Mouse (Mus musculus): ENCODE measurements around the gene Chchd10. TPM values are rescaled to one million over a fixed set of nuclear protein-coding genes. Genes with fewer than 3 reads are reported as not detected.
A peak's percentile ranks its signal among the peaks of the same experiment; 100 is the strongest.
"Not testable (repeated sequence)": the region's sequence is repeated elsewhere in the genome, so short reads cannot be mapped to it uniquely, and the experiment has no call there.

The Chchd10 gene
- 1,000 to 10,000 TPM; 1,157 to 1,242 TPM for total RNA-seq (2021)

DNA sequence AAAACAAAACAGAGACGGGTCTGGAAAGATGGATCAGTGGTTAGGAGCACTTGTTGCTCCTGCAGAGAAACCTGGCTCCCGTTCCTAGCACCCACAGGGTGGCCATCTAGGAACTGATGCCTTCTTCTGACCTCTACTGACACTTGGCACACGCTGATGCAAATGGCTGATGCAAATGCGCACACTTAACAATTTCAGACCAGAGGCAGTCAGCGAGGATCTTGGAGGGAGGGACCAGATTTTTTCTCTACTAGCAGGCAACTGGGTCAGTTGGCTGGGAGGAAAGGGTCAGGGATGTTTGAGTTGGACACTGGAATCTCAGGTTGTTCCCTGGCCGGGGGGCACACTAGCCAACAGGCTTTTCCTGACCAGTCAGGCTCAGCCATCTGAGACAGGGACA lies at the start of gene Chchd10:
Gene Chchd10, plus strand, starts transcription at position 240 of the 400 bp plus-strand sequence.
- intact Hi-C loops (cut with DNase I): no loop called here

DNA sequence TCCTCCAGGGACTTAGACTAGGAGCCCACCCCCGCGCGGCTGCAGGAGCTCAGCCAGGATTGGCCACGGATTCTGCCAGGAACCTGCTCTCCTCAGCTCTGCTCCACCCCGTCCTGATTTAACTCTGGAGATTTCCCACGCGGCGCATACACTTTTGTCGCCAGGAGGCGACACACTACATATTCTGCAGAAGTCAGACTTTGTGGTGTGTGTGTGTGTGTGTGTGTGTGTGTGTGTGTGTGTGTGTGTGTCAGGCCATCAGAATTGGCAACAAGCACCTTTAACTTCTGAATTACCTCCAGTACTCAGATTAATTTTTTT lies 49.7 kb upstream of the Chchd10 start:
- peak; percentile 85 to 91 for DNase-seq
- intact Hi-C loops (cut with DNase I): loop anchor here (1.0 to 10.0 kb wide), 2 partner anchors 68 to 322 kb away; no protein-coding TSS in a partner anchor

More for the DNA sequence above, at the start of gene Chchd10:
- no peak for DNase-seq

DNA sequence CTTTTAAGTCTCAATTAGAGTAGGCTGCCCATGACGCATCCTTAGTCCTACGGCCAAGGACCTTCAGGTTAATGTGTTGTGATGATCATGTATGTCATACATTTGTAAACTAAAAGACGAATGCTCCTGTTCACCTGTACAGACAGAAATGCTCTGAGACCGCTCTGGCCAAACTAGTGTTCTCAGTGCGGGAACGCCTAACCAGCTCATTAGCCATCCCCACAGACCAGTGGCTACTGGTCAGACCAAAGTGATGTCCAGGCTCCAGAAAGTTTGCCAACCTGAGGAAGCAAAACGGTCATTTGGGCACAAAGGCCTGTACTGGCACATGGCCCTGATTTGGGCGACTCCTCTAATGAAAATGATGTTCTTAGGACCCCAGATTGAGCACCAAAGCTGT lies 48.2 kb upstream of the Chchd10 start:
- no peak for DNase-seq
- intact Hi-C loops (cut with DNase I): loop anchor here (10.0 kb wide), 1 partner anchor 320 kb away; no protein-coding TSS in a partner anchor

DNA sequence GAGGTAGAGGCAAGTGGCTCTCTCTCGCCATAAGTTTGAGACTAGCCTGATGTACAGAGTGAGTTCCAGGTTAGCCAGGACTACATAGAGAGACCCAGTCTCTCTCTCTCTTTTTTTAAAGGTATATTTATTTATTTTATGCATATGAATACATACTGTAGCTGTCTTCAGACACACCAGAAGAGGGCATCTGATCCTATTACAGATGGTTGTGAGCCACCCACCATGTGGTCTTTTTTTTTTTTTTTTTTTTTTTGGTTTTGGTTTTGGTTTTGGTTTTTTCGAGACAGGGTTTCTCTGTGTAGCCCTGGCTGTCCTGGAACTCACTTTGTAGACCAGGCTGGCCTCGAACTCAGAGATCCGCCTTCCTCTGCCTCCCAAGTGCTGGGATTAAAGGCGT lies 45.4 kb upstream of the Chchd10 start:
- not testable (repeated sequence) for DNase-seq
- intact Hi-C loops (cut with DNase I): loop anchor here (10.0 kb wide), 1 partner anchor 317 kb away; no protein-coding TSS in a partner anchor

DNA sequence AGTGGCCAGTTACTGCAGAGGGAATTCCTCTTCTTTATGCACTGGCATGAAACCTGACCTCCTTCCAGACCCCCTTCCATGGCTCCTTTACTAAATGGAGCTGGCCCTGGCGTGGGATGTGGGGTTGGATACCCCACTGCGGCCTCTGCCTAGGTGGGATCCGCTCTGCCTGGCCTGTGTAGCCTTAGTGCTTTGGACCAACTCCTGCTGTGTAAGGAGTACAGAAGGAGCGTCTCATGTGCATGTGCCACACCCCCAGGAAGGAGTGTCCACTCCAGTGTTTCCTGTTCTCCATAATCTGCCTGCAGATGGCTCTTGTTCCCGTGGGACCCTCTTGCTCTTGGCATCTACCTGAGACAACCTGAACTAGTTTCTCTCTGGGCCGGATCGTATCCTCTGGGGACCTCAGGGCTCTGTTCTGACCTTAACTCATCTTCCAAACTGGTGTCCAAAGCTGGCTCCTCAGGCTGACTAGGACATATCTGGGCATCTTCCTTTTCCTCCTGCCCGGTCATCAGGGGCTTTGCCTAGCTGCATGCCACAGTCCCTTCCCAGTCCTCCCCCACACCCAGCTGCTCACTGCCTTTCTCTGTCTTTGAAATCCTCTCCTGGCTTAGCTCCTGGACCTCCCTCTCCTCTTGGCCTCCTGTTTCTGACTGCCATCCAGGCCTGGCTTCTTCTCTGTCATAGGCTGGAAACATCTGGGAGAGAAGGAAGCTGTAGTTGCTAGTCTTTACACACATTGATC lies 43.4 kb upstream of the Chchd10 start:
- peak in 1 of 2 experiments; percentile 40 for DNase-seq
- intact Hi-C loops (cut with DNase I): loop anchor here (10.0 kb wide), 1 partner anchor 315 kb away; no protein-coding TSS in a partner anchor

DNA sequence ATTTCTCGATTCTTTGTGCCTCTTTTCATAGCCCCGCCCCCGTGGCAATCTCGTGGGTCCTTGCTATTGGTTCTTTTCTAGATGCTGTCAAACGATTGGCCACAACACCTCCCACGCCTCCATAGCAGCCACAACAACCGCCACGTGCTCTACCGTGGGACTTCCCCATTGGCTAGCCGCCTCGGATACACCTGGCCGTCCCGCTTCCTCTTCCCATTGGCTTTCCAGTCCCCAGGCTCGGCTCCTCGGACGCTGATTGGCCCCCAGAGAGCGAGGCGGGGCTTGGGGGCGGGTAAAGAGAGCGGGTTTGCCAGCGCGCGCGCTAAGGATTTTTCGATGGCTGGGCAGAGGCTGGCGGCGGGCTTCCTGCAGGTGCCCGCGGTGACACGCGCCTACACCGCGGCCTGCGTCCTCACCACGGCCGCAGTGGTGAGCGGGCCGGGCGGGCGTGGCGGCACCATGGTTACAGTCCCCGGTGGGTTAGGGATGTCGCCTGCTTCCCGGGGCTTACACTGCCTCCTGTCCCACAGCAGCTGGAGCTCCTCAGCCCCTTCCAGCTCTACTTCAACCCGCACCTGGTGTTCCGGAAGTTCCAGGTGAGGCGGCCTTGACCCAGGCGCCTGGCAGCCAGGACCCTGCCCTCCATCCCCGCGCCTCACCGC lies 39.7 kb upstream of the Chchd10 start, which contains the start of gene Derl3:
Gene Derl3, plus strand, starts transcription at position 325 of the 662 bp plus-strand sequence.
- DNase-seq: peak; percentile 90 to 91
- intact Hi-C loops (cut with DNase I): no loop called here

DNA sequence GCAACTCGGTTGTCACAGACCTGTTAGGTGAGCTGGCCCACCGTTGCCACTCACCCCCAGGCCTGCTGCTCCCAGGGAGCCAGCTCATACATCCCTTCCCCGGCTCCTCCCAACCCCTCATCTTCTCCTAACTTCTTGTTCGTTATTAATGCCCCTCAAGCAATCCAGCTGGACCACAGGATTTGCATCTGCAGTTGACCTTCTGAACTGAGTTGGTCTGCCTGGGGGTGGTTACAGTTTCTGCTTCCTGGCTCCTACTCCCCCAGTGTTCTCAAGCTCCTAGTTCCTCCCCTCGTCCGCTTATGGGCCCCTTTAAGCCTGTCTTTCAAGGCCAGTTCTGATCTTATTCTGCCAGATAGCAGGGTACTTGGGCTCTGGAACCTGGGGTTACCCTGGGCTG lies 38.3 kb upstream of the Chchd10 start:
- intact Hi-C loops (cut with DNase I): no loop called here
- no peak for DNase-seq

DNA sequence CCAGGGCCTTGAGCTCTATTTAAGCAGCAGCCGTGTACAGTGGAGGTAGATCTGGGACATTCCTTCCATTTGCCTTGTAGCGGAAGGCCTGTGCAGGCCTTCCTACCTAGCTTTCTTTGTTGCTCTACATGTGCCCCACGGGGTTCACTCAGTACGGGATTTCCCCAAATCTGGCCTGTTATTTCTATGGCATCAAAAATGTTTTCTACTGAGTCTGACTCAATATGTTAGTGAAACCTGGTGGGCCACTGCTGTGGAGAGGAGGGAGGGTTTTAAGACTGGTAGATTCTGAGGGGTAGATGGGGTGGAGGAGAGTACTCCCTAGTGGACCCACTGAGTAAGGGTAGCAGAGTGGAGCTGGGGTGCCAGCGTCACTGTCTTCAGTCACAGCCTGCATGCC lies 37.2 kb upstream of the Chchd10 start:
- DNase-seq: no peak
- intact Hi-C loops (cut with DNase I): no loop called here

DNA sequence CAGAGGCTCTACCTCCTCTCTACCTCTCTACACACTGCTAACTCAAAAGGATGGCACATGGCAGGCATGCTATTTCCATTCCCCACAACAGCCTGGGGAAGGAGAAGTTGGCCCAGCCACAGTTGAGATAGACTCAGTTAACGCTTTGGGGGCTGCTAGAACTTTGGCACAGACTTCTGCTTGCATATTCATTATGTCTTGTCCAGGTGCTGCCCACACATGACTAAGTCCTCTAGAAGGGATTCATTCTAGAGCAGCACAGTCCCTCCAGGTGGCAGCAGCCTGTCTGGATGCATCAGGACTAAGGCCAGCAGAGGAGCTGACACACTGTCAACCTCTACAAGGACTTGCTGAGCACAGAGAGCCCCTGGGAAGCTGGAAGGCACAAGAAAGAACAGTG lies 36.7 kb upstream of the Chchd10 start:
- intact Hi-C loops (cut with DNase I): no loop called here
- no peak for DNase-seq

DNA sequence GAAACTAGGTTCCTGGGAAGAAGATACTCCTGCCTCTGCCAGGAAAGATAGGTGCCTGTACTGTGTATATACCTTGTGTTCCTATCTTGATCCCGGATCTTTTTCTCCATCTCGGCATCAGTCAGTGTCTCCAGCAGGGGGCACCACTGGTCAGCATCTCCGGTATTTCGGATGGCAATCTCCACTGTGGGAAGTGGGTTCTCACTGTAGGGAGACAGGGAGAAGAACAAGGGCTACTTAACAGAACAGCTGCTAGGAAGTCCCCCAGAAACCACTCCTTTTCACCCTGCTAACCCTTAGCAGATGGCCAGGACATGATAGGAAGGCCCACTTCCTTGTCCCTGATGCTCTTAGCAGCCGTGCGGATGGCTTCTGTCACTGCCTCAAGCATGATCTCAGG lies 35.6 kb upstream of the Chchd10 start:
- intact Hi-C loops (cut with DNase I): loop anchor here (1.0 kb wide), 1 partner anchor 54 kb away; no protein-coding TSS in a partner anchor
- DNase-seq: peak; percentile 50 to 76

DNA sequence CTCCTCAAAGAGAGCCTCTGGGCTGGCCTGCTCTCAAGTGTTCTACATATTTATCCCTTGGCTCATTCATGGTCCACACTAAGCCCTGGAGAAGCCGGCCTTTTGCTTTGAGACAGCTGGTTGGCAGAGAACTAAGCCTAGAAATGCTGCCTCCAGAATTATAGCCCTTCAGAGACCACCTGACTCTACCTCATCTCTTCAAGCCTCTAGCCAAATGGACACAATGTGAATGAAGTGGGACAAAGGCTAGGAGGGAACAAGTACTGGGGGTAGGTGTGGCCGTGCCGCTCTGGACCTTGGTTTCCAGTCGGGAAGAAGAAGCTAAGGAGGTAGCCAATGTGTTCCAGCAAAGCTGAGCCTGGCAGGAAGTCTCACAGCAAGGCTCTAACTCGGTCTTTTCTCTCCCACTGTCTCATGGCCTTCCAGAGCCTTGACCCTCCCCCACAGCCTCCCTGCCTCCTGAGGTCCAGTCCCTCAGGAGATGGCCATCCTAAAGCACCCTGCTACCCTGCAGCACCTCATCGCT lies 34.8 kb upstream of the Chchd10 start:
- DNase-seq: no peak
- intact Hi-C loops (cut with DNase I): no loop called here

DNA sequence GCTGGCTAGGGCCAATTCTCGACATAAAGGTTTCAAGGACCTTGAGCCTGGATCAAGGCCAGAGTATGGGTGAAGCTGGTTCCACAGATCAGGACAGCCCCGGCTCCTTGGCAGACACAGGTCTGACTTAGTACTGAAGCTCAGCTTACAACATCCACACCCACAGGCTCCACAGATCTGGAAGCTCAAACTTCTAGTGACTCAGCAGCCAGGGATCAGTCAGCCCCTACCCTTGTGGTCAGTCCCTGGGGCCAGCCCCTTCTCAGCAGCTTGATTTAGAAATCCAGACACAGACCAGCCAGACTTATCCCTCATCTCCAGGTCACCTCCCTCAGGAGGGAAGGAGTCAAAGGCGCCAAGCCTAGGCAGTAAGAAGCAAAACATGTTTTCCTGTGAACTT lies 34.1 kb upstream of the Chchd10 start:
- peak; percentile 72 to 74 for DNase-seq
- intact Hi-C loops (cut with DNase I): no loop called here

DNA sequence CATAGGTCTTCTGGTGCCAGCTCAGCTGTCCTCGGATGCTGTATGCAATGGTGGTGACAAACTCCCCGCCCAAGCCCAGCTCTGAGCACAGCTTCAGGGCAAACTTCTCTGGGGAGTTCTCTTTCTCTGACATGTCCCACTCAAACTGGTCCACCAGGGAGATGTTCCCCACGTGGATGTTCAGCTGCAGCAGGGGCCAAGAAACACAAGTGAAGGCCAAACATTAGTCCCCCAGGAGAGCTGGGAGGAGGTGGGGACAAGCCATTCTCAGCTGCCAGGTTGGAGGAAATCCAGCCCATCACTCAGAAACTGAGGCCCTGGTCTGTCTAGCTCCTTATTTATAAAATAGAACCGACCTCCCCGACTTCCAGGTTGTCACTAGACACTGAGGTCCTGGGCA lies 28.5 kb upstream of the Chchd10 start:
- DNase-seq: no peak
- intact Hi-C loops (cut with DNase I): no loop called here

DNA sequence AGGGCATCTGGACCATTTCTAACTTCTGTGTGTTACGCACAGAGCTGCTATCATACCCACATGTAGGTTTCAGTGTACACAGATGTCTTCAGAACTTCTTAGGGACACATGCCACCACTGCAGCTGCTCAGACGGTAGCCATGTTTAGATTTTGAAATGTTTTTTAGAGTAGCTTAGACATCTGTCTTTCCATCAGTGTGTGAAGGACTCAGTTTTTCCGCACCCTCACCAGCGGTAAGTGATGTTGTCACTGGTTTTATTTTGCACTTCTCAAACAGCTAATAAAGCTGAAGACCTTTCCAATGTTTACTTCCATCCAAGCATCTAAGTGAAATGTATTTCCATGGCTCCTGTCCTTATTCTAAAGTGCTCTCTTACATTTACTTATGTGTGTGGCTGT lies 26.0 kb upstream of the Chchd10 start:
- DNase-seq: no peak
- intact Hi-C loops (cut with DNase I): no loop called here

DNA sequence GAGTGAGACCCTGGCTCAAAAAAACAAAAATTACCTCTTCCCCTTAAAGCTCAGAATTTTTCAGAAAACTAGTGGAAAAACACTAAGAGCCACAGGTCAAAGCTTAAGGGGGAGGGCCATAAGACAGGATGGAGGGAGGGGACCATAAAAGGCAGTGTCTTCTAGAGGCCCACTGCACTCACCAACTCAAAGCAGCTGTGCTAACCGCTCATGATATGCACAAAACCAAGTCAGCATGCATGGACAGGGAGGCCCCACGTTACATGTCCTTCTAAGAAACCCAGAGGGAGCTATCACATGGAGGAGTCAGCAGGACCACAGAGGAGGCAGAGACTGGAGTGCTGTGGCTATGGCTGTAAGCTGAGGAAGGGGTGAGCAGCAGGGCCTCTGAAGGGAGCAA lies 22.2 kb upstream of the Chchd10 start:
- no peak for DNase-seq
- intact Hi-C loops (cut with DNase I): no loop called here

DNA sequence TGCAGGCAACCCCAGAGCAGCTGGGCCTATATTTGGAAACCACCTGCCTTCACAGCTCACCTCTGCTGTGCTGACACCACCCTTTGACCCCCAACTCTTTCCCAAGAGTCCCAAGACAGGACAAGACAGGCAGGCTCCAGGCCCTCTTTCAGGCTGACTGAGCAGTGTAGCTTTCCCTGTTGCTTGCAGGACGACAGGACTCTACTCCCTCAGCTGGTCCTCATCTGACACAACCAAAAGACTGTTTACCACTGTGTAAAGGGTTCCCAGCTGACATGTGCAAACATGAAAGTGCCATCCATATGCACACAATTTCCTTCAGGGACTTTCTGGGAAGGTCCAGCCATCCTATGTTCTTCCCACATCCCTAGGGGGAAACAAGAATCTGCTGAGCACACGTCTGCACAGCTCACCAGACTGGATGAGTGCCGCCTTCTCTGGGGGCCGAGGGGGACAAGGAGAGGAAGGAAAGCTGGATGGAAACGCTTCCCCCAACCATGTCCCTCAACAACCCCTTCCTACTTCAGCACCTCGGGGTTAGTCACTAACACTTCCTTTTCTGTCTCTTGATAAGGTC lies 19.8 kb upstream of the Chchd10 start:
- DNase-seq: no peak
- intact Hi-C loops (cut with DNase I): no loop called here

DNA sequence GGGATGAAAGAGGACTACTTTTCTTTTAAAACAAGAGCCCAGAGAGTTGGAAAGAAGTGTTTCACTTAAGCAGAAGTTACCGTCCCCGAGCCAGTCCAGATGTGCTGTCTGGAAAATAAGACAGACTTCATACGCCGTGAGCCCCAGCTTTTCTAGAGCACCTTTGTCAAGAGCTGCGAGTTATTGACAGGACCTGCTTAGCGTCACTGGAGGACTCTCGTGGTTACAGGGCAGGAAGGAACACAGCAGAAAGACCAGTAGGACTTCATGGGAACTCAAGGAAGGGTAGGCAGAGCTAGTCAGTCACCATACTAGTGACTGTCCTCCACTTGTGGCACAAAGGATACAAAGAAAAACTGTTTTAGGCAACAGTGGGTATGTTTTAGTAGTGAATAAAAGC lies 17.4 kb upstream of the Chchd10 start:
- intact Hi-C loops (cut with DNase I): no loop called here
- no peak for DNase-seq

DNA sequence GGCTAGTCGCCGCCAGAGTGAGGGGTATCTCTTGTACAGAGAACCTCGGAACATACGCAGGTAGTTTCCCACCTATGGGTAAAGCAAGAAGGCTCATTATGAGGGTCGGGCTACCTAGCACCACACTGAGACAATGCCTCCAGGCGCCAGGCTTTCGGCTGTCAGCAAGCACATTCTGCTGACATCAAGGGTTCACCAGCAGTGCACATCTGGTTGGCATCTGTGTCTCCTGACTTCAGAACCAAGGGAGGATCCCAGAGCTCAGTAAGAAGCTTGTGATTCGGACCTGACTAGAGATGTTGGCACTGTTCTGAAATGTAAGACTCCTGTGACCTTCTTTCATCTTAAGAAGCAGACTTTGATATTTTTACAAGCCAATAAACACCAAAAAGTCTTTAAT lies 16.1 kb upstream of the Chchd10 start:
- intact Hi-C loops (cut with DNase I): no loop called here
- DNase-seq: no peak

DNA sequence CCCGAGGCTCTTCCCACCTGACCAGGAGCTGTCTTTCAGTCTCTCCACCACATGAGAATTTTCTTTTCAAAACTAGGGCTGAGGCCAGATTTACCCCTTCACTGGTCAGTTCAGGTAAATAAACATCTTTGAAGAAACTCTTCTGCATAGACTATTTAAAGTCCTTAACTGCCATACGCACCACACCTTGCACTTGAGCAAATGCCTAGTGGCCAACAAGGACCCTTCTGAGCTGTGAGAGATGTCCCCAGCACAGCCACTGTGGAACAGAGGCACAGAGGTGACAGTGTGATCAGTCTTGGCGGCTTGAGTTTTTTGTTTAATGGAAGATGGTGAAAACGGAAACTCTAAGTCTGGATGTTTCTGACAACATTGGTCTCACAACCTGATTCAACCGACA lies 13.9 kb upstream of the Chchd10 start:
- no peak for DNase-seq
- intact Hi-C loops (cut with DNase I): no loop called here

DNA sequence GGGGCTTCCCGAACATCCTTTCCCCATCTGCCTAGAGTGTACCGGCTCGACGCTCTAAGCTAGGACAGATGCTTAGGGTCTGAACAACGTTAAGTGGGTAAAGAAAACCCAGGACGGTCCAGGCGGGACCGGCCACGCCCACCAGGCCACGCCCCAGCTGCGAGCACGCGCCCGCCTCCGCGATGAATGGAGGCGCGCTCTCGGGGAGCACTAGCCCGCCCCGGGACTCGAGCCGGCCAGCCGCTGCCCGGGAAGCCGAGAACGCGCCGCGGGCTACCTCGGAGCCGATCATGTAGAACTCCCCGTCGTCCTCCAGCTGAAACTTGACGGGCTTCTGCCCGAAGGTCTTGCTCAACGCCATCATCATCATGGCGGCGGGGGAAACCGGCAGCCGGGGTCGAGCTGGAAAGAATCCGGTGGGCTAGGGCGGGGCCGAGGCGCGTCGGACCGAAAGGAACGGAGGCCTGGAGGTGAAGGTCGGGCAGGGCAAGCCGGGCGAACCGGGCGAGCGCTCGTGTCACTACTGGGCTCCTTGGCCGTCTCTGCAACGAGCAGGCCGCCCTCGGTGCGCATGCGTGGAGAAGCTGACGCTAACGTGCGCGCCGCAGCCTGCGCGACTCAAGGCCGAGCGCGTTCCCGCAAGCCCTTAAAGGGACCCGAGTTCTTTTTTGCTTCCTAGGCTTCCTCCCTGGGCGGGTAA lies 11.8 kb upstream of the Chchd10 start, which contains the start of gene Smarcb1:
Gene Smarcb1, minus strand, starts transcription at position 592 of the 700 bp plus-strand sequence.
- DNase-seq: peak; percentile 97
- intact Hi-C loops (cut with DNase I): no loop called here
